Mouse (Mus musculus) kidney, adult 8-10 months (tissue): ENCODE measurements at regions not wholly inside any gene's neighbourhood (a gene's known extent, or its start where the extent isn't known, plus 50 kb on each side); places are given as distances from the start of the nearest gene placed in this dataset.
"Not testable (repeated sequence)": the region's sequence is repeated elsewhere in the genome, so short reads cannot be mapped to it uniquely, and the experiment has no call there.

Experiments
- DNase-seq, 2 experiments: peaks; one replicate each; pipeline ENCODE4 v3.0.0; 2022

DNA sequence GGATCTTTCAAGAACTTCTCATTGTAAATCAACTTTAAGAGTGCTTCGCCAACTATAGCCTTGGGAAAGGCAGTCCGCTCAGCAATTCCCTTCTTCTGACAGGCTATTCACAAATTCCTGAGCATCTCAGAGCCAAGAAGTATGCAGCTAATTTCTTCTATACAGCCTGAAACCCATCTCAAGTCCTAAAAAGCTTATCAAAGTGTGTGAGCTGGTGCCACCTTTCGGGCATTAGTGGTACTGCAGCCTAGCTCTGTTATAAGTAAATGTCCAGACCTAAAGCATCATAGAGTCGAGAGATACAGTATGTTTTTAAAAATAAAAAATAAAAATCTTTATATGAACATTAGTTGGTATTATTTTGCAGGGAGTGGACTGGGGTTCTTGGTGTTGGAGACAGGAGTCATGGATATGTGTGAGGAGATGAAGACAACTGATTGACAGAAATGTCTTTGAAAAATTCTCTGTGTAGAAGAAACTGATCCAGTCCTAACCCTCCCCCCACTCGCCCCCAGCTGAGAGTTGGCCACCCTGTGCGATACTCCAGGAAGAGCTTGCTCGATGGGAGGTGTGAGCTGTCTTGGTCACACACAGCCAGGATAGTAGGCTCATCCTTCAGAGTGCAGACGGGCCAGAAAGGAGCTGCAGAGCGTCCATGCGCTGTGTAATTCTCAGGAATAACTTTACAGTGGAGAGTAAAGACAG lies 56.4 kb downstream of the Bod1 start:
- DNase-seq, result peak; percentile 59 to 83

DNA sequence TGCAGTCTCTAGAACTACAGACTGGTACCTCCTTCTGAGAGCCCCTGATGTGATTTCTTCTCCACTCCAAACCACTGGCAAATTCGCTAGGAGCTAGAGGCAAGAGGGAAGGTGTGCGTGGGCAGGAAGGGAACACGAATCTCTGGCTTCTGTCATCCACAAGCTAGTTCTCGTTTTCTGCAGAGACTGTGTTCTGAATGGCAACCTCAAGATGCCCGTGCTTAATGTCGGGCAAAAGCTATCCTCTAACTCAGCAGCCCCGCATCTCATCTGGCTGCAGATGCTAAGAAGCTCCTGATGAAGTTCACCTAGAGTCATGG lies 57.3 kb downstream of the Bod1 start:
- no peak for DNase-seq

DNA sequence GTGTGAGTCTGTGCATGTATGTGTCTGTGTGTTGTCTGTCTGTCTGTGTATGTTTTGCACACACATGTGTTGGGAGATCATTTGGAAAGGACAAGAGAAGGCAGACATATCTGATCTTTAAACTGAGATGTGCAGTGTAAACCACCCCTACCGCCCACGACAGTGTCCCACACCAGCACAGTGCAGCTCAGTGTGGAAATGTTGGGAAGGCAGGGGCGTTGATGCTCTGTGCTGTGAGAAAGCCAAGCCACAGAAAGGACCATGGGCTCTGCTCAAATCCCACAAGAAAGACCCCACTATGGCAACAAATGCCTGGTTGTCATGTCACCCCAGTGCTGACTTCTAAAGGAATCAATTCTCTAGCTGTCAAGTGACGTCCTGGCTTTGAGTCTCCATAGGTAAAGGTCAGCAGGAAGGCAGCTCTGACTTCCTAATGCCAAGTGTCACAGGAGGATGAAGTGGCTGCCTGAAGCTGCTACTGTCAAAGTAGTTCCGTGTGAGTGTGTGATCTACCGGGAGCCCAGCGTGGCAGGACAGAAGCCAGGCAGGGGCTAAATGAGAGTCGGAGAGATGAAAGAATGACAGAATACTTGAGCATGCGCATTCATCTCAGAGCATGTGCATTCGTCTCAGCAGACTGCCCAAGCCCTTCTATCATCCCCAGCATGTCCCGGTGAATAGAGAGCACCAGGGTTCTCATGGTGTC lies 57.8 kb downstream of the Bod1 start:
- DNase-seq, result no peak

DNA sequence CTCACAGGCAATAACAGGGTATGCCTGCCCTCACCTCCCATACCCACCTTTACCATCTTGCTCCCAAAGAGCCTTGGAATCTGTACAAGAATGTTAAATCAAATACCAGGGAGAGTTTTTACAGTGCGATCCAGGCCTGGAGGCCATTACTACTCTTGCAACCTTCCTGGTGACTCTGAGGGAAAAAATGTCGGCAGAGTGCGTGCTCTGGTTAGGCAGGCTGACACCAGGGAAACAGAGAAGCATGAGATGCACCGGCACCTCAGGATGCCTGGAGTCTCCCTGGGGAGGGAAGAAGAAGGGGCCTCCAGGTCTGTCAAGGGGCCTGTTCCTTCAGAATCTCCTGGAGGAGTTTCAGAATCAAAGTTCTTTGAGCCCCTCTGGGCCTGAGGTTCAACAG lies 63.2 kb downstream of the Bod1 start:
- no peak for DNase-seq

DNA sequence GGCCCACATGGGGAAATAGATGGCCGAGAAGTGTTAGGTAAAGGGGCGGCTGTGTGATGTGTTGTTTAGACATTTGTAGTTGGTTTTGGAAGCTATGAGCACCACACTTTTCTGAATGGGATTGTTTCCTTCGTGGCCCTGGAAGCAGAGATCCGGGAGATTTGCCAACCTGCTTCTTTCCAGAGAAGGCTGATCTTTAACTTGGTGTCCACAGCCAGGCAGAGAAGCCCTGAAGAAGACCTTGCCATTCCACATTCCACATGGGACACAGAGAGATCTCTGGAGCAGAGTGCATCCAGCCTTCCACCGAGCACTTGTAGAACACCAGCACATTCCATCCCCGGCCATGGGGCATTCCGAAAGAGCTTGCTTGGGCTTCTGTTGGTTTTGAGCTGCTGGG lies 70.2 kb downstream of the Bod1 start:
- DNase-seq, result peak; percentile 42 to 57

DNA sequence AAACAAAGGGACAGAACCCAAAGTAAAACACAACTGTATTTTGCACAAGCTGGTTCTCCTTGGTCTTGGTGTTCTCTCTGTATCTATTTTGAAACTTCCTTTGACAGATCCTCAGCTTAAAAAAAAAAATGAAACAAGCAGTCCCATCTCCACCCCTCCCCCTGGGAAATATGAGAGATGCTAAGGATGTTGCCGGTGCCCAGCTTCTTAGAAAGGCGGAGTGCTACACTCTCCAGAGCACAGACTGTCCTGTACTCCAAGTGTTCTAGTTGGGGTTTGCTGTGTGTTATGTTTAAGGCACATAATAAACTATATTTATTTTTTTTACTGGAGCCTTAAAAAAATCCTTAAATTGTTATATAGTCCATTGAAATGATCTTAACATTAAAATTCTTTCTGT lies 78.1 kb downstream of the Bod1 start:
- no peak for DNase-seq

DNA sequence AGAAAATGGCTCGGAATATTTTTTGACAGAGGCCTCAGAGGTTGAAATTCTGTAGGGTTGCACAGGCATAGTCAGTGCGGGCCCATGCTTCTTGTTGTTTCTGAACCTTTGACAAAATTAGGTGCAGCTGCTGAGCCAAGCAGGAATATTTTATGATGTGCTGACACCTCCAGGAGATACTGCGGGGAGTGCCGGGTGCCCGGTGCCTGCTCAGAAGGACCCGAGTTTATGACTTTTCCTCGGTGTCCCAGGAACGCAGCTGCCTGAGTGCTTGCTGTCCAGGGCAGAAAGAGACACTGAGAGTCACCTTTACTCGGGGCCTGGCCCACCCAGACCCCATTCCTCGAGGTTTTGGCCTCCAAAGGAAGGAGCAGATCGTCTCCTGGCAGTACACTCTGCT lies 79.6 kb downstream of the Bod1 start:
- DNase-seq, result no peak

DNA sequence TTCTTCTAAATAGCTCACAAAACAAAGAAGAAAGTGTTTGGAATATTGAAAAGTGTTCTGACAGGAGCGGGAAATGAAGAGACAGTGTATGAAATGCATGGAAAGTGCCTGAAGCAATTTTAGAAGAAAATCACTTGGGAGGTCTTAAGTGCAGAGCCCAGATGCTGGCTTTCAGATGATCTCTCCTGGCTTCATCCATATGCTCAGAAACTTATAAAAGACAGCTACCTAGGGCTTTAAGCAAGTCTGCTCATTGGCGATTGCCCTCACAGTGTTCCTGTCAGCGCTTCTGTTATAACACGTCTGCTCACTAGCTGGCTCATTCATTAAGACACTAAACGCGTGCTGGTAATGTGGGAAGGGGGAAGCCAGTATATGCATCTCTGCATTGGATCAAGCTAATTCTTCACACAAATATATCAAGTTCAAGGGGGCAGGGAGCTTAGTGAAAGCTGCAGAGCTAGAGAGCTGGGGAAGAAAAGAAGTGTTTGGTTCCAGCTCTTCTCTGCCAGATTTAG lies 80.6 kb downstream of the Bod1 start:
- no peak for DNase-seq

DNA sequence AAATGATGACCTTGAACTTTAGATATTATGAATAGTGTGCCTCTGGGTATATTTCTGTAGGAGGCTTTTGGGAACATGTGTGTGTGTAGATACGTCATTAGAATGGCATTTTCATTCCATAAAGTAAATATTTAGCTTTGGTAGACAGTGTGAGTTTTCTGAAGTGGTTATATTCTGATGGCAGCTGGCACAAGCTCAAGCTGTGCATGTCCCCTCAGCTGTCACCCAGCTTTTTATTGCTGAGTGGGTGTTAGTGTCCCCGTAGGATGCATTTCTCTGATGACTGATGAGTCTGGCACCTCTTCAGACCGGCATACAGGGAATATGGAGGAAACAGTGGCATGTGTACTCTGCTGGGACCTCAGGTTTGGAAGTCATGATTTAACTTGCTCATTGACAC lies 96.7 kb downstream of the Bod1 start:
- no peak for DNase-seq

DNA sequence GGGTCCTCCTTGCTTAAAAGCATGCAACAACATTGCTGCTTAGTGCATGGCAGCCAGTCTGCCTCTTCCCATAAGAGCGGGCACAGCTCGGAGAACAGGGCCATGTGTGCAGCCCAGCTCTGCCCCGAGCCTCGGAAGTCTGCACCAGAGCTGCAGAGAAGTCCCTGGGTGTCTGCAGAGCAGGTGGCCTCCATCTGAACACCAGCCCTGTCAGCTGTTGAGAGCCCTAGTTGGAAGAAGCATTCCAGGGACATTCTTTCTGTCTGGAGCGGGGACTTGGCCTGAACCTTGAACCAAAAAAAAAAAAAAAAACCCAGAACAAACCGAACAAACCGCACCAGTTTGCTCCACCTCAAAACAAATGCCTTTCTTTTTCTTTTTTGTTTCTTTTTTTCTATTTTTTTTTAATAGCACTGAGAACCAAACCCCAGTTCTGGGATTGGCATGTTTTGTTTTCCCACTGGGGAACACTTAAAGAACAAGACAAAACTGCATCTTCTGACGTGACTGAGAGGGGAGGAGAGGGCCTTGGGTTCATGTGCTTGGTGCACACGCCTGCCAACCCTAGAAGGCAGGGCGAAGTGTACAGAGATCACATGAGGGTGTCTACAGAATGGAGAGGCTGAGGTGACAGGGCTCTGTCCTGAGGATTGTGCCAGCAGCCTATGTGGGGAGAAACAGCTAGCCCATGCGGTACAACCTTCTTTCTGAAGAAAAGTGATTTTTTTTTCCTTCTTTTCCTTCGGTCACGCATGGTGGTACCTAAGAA lies 106.8 kb downstream of the Bod1 start:
- peak; percentile 36 to 46 for DNase-seq

DNA sequence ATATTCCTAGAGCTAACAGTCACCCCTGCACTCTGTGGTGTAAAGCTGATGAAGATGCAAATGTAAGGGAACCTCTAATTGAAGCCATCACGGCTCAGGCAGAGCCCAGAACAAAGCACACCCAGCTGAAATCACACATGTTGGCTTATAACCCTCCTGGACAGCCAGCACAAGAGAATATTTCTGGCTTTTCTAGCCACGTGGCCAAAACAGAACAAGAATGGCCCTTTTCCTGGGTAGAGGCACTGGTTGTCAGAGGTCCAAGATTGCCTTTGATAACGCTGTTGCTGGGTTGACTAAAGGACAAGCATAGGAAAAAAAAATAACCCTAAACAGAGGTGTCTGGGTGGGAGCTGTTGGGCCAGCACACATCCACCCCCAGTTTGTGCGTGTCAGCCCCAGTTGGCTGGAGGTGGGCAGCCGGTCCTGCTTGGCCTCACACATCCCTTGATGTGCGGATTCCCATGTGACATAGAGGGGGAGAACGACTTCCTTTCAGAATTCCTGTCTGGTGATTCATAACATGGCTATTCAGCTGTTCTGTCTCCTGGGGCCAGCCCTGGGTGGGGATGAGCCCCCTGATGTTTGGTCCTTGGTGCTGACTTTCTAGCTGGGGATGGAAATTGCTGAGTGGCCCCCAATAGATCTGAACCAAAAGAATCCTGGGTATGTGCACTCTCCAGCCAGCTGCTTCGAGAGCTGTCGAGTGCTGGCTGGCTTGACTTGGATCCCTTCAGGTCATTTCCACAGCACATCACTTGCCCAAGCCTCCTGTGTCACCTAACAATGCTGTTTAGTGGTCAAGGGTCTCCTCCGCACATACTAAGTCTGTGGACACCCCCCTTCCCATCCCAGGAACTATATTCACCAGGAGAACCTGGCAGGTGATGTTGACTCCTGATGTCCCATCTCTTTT lies 107.6 kb downstream of the Bod1 start:
- peak in 1 of 2 experiments; percentile 21 for DNase-seq

DNA sequence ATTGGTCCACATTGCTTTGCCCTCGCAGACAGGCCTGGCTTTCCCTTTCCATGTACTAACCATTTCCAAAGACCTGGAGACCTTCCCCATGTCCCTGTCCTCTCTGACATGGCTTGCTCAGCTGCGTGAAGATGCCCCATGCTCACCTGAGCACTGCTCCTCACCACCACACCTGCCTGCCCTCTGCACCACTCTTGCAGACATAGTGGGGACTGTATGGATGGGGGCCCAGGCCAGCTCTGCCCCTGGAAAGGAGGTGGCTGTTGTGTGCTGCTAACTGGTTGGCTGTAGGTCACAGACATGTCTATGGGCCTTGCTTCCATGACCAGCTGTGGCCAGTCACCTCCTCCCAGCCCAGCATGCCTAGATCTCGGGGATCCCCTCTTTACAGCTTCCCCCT lies 108.7 kb downstream of the Bod1 start:
- no peak for DNase-seq

DNA sequence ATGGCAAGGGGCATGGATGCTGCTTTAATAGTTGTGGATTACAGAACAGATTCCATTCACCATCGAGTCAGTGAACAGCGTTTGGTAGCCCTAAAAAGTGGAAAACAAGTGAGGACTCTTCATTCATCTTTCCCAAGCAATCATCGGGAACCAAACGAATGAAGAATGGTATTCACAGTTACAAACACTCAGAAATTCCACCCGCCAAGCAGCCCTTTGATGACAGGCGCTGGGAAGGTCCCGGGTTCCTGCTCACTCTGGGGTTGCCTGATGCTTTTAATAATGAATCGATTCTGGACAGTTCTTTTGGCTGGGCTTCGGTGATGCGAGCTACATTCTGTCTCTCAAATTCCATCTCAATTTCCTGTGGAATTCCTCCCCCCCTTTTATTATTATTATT lies 110.9 kb downstream of the Bod1 start:
- no peak for DNase-seq

DNA sequence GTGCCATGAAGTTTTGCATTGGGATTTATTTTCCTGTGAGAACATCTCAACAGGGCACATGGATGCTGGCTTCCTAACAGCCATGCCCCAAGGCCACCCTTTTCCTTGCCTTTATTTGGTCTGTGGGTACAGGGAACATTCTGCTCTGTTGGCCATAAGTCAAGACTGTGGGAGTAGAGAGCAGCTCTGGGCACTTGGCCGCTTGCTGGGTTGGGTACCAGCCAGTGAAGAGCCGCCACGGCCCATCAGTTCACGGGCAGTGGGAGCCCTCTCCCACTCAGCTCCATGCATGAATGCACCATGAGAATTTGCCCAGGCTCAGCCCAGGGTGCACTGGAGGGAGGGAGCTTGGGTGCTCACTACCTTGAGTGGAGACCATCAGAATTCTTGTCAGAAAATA lies 116.6 kb downstream of the Bod1 start:
- peak; percentile 83 to 88 for DNase-seq

DNA sequence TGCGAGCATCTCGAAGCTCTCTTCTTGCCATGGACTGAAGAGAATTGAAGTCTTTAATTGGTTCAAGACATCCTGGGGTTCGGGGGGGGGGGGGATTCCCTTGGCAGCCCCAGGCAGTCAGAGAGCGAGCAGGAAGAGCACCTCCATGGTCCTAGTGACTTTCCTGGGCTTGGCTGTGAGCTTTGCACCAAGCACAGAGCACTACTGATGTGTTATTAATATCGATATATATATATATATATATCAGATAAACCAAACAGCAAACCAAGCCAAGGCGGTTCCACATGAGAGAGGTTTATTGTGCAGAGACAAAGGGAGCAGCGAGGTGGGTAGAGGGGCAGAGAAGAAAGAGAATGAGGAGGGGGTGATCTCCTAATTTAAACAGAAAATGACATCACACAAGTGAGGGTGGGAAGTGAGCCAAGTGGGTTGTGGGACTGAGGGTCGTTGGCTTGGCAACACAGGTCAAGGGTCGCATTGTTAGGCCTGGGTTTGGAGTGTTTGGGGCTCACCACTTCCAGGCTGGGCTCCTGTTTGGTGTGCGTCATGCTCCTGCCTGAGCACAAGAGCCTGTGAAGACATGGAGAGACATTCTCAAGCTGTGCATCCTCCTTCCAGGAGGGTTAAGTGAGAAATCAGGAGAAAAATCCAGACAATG lies 119.9 kb downstream of the Bod1 start:
- no peak for DNase-seq

DNA sequence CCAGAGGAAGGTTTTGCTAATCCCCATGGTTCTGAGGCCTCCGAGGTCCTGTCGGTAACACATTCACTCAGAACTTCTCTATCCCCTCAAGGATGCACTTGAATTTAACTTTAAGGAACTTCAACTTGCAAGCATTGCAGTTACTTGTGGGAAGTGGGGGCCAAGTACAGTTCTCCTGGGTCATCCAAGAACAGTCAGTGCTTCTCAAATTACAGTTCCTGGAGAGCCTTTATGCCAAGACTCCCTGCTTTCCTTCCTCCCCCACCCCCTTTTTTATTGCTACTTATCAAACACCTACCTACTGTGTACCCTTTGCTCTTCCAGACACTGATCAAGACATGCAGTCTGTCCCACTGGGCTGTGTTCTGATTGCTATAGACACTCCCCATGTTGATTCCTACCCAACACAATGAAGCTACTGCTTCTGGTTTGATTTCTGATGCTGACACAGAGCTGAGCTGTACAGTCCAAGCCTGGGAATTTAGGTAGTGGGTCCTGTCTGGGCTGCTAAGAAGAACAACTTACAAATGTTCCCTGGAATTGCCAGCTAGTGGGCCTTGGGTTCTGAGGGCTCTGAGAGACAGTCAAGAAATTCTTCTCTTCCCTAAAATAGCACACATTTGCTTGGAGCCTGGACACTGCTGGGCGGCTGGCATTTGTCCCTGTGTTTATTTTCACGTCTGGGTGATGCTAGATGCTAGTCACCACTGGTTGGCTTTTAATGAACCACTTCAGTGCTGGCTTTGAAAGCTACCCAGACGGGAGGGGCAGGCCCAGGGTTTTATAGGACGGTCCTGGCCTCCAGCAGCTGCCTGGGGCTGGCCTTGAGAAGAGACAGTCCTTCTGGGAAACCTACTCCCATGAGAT lies 120.7 kb downstream of the Bod1 start:
- peak; percentile 34 to 36 for DNase-seq

DNA sequence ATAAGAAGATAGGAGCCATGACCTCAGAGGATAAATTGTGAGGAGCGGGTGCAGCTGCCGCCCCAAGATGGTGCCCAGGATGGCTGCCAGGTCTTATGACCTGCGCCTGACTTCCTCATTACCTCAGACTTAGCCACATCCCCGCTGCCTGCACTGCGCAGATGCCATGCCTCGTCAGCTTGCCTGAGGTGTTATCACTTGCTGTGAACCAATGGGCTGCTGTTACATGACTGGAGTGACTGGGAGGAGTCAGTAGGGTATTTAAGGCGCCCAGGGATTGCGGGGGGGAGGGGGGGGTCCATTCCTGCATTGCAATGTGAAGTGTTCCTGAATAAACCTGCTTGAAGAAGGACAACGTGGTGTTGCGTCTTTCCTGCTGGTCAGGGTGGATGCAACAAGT lies 126.2 kb downstream of the Bod1 start:
- not testable (repeated sequence) for DNase-seq

DNA sequence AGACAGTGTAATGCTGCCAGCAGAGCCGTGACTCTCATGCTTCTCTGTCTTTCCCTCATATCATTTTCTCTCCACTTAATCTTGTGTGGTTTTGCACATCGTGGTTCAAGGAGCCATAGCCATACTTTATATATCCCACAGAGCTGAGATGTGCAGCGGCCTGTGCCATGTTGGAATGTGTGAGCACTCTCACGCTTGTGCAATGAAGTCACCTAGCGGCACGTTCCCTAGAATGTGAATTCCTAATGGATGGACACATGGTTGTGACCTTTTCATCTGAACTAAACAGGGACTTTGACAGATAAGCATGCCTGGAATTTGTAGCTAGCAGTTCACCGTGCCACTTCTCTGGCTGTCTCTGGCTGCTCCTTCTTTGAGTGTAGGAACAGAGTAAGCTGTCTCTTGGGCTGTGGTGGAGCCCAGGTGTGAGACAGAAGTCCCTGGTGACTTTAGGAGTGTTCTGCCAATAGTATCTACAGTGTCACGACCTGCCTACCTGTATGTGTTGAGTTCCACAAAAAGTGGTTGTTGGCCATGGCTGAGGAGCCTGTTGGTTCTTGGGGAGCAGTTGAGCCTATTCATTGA lies 129.0 kb downstream of the Bod1 start:
- DNase-seq, result no peak

DNA sequence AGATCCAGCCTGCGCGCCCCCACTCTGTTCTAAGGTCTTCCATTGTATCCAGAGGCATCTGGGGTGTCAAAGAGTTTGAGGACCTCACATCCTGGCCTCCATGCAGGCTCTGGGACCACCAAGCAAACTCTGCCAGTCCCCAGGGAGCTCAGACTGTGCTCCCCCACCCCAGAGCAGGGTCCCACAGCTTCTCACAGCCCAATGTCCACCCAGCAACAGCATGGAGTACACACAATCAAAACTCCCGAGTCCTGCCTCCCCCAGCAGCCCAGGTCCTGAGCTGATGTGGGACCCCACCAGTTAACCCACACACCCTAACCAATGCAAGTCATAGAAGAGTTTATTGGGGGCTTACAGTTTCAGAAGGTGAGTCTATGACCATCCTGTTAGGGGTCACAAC lies 130.3 kb downstream of the Bod1 start:
- DNase-seq, result no peak

DNA sequence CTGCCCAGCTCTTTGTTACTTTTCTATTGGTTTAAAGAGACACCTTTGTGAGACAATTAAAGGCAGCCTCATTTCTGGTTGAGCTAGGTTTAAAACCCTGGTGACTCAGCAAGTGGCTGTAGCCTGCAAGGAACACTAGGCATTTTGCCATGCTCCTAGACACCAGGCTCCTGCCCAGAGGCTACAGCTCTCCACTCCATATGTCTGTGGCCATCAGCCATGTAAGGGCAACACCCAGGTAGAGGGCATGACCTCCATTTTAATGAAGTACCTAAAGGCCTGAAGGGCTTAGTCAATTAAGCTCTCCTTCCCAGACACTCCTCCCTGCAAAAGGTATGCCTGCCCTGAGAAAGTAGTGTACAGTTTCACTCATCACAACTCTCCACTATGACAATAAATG lies 130.9 kb downstream of the Bod1 start:
- DNase-seq, result no peak

DNA sequence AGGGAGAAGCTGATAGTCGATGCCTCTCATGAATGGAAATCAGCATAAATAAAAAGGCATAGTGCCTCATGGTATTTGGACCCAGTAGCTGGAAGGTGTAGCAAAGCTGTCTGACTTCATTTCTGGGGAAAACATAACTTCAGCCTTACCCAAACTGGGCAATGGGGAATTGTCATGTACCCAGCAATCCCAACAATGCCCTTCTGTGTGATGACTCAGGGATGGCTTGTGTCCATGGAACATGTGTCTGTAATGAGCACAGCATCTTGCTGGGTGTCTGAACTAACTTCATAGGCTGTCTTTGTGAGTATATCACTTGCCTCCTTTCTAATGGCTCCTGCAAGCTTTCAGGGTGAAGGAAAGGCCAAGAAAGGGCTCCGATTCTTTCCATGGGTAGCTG lies 140.3 kb downstream of the Bod1 start:
- no peak for DNase-seq
